Mouse (Mus musculus): ENCODE data around the gene Mrgprx1. TPM values are rescaled to one million over a fixed set of nuclear protein-coding genes. Genes with fewer than 3 reads are reported as not detected.

Gene Mrgprx1
- not detected for total RNA-seq (2021)
- long read RNA-seq, experiment 1, result 0 reads
- long read RNA-seq, experiment 2, result 0 reads

DNA sequence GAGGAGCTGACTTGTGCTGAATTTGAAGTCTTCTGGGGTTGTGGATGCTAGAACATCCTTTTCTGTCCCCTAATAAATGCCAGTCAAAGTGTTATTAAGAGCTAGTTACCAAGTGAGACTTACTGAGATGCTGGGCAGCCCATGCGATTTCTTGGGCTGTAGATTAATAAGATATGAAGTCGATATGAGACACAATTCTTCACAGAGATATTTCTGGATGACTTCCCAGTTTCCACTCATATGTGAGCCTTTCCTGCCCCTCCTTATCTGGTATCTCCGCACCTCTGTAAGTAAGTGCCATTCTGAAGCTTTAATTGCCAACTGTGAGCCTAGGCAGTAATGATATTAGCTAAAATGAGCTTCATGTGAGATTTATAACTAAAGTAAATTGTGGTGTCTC, at the start of gene Mrgprx1:
TSS of gene Mrgprx1 (minus strand) at position 101 of the 400 bp plus-strand sequence.
- DNase-seq, result no peak

DNA sequence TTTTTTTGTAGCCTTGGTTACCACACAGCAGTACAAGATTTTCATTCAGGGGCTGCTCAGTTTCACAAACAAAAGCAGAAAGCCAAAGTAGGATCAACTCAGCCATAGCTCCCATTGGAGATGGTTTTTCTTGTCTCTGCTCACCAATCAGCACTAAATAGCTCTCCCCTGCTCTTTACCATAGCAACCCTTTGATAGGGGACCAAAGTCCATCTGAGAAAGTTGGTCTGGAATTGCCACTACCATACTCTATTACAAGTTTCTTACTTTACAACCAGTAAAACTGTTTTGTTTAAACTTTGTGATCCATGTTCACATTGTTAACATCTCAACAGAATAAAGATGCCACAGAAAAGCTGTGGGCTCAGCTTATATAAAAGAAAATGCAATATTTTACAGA, 48.1 kb upstream of the Mrgprx1 start:
- no peak for DNase-seq

DNA sequence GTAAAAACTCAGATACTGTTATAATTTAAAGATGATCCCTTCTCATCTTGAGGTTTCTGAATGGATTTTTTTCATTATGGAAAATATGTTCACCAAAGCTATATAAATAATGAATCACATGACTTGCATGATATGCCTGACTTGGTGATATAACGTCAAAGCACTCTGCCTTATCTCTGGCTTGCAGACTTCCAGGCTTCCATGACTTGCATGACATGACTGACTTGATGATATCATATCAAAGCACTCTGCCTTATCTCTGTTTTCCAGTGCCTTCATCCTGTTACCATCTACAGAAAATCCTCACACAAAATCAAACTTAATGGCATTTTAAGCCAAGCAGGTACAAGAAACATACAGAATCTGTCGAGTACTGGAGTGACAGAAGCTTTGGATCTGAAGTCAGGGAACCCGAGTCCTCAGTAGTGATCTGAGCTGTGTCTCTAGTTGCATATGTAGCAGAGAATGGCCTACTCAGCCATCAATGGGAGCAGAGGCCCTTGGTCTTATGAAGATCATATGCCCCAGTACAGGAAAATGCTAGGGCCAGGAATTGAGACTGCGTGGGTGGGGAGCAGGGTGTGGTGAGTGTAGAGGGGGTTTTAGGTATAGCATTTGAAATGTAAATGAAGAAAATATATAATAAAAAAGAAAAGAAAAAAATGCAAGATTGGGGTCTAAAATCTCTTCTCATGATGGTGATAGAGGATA, 19.2 kb upstream of the Mrgprx1 start:
- no peak for DNase-seq

DNA sequence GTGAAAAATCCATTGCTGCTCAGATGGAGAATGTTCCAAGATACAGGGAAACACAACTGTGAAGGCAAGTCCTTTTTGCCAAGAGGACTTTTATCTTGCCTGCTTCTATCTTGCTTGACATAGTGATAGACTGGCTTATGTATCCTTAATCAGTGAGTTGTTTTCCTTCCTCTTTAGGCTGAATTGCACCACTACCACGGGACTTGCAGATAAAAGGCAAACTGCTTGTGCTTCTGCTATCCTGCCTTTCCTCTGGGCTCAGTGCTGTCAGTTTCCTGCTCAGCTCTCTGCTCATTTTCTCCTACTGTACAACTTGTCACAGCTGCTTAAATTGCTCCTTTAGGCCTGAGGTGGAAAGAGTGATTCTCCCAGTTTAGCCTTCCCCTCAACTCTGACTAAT, 16.6 kb upstream of the Mrgprx1 start:
- no peak for DNase-seq

DNA sequence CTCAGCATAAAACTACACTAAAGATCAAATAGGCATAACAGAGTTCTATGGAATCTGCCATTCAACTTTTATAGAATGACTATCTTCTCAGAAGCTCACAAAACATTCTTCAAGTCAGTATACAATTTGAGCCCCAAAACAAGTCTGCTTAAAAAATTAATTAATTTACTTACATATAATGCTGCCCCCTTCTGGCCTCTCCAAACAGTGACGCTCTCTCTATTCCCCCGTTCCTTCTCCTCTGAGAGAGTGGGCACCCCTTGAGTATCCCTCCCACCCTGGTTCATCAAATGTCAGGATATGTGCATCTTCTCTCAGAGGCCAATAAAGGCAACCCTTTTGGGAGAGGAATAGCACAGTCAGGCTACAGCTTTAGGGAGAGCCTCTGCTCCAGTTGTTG, 9.5 kb downstream of the Mrgprx1 start:
- DNase-seq, result no peak

DNA sequence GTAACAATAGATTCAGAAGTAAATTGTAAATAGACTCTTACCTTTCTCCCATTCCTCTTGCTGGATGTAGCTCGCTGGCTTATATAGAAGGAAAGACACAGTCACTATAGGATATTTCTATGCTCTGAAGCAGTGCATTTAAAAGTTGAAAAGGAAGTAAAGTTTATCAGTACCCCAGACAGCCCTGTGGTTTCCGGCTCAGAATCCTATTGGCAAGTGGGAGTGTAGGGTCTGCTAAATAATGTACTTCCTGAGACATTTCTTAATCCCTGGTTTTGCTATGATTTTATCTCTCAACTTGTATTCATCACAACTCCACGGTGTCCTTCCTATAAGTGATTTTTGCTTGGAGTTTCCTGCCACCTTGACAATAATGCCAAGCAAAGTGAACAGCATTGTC, 31.7 kb downstream of the Mrgprx1 start:
- DNase-seq, result no peak

DNA sequence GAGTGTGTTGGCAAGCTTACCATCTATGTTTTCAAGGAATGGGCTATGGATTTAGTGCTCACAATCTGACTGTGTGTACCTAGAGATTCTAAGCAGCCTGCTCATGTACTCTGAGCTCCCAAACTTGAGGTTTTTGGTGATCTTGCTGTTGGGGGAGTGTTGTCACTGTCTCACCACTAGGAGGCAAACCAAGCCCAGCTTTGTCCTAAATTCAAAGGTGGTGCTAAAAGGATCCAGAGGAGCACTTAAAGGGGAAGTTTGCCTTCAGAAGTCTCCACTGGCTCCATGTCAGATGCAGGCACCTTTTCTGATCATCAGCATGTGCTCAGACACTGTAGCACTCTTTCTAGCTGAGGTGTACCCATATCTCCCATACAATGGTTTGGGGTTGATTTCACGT, 40.6 kb downstream of the Mrgprx1 start:
- DNase-seq, result peak in 1 of 2 experiments; percentile 0

DNA sequence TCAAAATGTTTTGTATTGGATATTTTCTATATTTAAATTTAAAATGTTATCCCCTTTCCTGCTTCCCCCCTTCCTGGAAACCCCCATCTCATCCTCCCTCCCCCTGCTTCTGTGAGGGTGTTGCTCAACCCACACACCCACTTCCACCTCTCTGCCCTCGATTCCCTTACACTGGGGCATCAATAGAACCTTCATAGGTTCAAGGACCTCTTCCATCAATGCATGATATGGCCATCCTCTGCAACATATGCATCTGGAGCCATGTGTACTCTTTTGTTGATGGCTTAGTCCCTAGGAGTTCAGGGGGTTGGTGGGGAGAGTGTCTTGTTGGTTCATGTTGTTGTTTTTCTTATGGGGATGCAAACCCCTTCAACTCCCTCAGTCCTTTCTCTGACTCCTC, 45.4 kb downstream of the Mrgprx1 start, which contains the start of gene Mrgpra4:
TSS of gene Mrgpra4 (minus strand) at position 101 of the 400 bp plus-strand sequence.
- no peak for DNase-seq

Other genes with a start within 250 kb of the Mrgprx1 start
- gene Mrgpra4, start 45.5 kb downstream of the Mrgprx1 start, total RNA-seq (2021), result not detected
- not detected for gene Mrgprb5, start 141.4 kb upstream of the Mrgprx1 start, total RNA-seq (2021)
- gene Mrgprb4, start 171.7 kb upstream of the Mrgprx1 start, total RNA-seq (2021), result not detected